Mouse (Mus musculus): Measurements from ENCODE around the gene Osbpl11.
"Not testable (repeated sequence)": the region's sequence is repeated elsewhere in the genome, so short reads cannot be mapped to it uniquely, and the experiment has no call there.

Osbpl11 gene

DNA sequence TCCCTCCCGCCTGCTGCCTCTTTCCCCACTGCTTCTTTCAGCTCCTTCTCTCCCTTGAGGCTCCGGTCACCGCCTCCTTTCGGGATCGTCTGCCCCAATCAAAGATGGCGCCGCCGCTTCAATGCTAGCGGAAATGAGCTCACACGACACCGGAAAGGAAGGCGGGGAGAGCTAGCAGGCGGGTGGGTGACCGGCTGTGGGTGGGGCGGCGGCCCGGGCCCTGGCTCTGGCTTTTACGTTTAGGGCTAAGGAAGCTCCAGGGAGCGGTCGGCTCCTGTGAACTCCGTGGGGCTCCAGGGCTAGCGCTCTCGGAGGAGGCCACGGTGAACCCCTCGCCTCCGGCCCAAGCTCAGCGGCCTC is at the start of gene Osbpl11:
Osbpl11 (plus strand) TSS at position 171 of the 360 bp plus-strand sequence.
- DNase-seq, result peak; percentile 98

DNA sequence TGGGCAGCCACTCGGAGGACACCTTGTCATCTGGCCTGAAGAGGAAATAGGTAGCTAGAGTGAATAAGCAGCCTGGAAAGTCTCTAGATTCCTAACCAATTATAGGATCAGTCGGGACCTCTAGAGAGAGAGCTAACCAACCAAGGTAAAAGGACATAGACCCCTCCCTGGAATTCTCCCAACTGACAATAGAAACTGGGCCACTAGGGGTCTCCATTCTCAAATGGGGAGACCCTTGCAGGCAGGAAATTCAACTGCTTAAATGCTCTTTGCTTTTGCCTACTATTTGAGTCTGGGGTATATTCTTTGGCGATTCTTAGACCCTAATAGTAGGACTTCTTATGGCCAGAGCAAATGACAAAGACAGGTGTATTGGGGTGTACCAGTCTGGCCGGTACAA is 49.7 kb upstream of the Osbpl11 start:
- no peak for DNase-seq

DNA sequence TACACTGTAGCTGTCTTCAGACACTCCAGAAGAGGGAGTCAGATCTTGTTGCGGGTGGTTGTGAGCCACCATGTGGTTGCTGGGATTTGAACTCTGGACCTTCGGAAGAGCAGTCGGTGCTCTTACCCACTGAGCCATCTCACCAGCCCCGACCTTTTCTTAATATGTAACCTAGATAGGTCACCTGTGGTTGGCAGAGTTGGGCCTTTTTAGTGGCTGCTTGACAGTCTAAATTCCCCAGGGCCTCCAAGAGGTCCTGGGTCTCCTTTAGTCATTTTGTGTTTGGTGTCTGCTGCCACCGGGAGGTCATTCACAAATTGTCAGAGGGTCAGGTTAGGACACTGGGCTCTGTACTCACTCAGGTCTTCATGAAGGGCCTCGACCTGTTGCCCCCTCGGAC is 45.8 kb upstream of the Osbpl11 start:
- not testable (repeated sequence) for DNase-seq

DNA sequence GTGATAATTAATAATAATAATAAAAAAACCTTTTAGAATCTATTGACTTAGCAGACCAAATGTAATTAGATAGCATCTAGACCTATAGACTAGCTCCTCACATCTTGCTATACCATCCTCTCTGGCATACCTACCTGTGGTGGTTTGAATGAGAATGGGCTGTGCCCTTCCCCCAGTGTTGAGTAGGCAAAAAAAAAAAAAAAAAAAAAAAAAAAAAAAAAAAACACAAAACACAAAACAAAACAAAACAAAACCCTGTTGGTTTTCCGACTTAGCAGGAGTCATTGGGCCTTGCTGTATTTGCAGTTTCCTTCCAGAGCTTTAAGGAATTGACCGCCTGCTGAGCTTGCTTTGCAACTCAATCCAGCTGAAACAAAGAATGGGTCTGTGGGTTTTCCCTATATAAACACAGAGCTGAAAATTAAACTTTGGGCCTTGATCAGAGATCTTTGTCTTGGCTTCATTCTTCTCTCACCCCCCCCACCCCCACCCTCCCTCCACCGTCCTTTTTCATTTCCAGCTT is 43.1 kb upstream of the Osbpl11 start:
- DNase-seq, result no peak

DNA sequence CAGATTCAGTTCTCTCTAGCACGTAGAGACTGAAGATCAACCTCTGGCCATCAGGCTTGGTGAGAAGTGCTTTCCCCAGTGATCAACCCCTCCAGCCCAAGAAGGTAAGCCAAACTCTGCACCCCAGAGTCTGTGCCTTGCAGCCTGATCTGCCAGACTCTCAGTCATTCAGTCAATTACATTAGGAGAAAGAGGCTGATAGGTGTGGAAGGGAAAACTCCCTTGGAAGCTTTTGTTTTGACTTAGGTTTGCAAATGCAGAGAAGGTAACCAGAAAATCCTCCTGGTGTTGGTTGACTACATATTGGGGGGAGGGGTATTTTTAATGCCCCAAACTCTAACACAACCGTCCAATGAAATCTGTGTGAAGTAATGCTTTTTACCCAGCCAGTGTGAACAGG is 41.4 kb upstream of the Osbpl11 start:
- DNase-seq, result no peak

DNA sequence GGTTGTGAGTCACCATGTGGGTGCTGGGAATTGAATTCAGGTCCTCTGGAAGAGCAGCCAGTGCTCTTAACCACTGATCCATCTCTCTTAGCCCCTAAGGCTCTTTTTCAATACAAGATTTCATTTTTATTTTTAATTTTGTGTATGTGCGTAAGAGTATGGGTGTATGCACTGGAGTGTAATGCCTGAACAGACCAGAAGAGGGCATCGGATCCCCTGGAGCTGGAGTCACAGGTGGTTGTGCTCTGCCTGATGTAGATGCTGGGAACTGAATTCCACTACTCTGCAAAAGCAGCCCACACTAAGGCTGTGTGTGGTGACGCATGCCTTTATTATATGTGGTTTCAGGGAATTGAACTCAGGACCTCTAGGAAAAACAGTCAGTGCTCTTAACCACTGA is 38.7 kb upstream of the Osbpl11 start:
- DNase-seq, result no peak

DNA sequence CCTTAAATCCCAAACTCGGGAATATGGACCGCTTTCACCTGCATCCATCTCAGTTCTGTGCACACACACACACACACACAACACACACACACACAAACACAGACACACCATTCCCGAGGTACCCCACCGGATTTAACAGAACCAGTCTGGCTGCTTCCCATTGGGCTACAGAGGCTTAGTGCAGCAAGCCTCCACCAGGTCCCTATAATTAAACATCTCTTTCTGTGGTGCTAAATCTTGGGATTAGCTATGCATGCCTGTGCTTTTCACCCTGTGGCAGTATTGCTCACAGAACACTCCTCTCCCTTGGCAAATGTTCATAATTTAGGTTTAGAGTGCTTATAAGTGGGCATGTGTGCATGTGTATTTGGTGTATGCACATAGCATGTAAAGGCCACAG is 36.7 kb upstream of the Osbpl11 start:
- DNase-seq, result peak in 1 of 2 experiments; percentile 57

DNA sequence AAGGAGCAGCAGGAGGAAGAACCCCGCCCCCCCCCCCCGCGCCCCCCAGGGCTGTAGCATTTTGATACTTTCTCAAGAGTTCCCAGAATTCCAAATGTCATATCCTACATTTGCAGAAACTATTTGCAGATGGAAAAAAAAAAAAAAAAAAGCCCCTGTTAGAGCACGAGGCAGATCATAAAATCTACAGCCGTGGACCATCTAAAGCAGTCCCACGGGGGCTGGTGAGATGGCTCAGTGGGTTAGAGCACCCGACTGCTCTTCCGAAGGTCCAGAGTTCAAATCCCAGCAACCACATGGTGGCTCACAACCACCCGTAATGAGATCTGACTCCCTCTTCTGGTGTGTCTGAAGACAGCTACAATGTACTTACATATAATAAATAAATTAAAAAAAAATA is 34.0 kb upstream of the Osbpl11 start:
- not testable (repeated sequence) for DNase-seq

DNA sequence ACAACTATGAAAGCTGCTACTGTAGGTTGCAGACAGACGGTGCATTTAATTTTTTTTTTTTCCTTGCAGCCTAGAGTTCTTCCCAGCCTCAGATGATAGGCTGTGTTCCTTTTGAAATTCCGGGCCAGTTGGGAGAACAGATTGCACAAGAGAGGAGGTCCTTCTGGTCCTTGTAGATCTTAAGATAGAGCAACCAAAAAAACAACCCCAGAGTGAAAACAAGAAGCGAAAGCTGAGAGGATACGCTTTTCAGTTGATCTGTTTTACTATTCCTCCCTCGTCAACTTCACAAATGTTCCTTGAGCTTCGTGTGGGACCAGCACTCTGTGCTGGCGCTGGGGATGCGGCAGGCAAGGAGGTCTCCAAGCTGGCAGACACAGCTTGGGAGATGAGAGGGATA is 33.3 kb upstream of the Osbpl11 start:
- DNase-seq, result no peak

DNA sequence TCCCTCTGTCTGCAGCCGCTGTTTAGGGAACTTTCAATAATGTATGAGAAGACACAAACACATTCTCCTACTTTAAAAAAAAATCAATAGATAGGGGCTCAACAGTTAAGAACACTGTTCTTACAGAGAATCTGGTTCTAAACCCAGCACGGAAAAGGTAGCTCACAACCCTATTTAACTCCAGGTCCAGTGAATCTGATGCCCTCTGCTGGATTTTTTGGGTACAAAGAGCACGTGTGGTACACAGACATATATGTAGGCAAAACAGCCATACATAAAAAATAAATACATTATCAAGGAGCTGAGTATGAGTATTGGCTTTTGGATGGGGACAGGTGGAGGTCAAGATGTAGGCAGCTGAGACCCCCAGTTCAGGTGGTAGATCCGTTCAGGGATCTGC is 29.9 kb upstream of the Osbpl11 start:
- DNase-seq, result peak in 1 of 2 experiments; percentile 66

DNA sequence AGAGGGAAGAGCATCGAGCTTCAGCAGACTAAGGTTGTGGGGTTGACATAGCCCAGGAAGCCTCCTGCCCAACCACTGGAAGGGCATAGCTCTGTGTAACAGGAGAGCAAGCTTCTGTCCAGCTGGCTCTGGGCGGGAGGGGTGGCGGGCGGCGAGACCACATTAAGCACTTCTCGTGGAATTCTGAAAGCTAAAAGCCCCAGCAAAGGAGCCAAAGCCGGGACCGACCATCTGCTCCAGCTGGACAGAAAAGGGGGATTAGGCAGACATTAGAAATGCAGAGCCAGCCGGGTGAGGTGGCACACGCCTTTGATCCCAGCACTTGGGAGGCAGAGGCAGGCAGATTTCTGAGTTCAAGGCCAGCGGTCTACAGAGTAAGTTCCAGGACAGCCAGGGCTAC is 26.9 kb upstream of the Osbpl11 start:
- DNase-seq, result no peak

DNA sequence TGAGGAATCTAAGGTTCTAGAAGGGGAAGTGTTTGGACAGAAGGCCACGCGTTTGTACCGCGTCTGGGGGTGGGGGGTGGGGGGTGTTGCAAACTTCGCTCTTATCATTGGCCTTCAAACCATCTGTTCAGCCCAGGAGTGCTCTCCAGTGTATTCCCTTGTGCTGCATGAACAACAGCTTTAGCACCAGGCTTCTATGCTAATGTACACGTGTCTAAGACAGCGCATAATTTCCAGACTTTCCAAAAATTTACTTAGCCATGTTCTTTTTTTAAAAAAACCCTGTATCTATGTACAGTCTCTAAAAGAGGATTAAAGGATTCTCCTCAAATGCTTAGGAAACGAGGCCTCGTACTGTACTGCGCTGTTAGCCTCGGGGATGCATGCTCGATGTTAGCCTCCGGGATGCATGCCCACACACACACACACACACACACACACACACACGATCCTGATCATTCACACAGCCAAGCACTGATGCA is 26.2 kb upstream of the Osbpl11 start:
- no peak for DNase-seq

DNA sequence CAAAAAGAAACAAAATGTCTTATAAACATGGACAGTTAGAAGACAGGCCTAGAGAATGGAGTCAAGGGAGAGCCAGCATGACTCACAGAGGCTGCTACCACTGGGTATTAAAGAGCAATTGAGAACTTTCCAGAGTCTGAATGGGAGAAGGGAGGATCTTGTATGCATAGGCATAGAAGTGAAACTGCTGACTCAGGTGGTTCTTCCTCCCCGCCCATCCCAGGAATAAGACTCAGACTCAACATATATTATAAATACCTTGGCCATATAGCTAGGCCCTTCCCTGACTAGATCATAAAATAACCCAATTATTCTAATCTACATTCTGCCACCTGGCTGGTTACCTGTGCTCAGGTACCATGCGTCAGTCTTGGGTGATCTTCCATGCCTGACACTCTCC is 25.5 kb upstream of the Osbpl11 start:
- DNase-seq, result no peak

DNA sequence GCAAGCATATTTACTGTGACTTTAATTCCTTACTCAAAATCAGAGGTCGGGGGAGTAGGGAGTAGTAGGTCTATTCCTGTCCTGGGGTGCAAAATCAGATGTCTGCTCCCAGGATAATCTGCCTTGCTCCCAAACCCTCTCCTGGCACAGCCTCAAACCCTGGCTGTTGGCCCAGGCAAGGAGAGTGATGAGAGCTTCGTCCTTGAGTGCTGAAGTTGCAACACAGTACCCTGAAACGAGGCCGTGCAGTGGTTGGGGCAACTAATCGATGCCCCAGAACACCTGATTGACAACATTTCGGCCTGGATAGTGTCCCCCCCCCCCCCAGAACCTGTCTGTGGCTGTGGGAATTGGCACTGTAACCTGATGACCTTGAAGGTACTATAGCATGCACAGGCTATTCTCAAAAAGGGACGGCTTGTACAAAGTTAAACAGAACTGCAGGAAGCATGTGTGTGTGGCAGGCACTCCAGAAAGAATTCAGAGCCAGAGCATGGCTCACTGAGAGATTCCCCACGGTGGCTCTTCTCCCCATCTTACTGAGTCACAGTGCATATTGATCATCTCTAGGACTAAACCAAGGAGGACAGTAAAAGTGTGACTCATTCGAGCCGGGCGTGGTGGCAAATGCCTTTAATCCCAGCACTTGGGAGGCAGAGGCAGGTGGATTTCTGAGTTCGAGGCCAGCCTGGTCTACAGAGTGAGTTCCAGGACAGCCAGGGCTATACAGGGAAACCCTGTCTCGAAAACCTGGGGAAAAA is 21.4 kb upstream of the Osbpl11 start:
- no peak for DNase-seq

DNA sequence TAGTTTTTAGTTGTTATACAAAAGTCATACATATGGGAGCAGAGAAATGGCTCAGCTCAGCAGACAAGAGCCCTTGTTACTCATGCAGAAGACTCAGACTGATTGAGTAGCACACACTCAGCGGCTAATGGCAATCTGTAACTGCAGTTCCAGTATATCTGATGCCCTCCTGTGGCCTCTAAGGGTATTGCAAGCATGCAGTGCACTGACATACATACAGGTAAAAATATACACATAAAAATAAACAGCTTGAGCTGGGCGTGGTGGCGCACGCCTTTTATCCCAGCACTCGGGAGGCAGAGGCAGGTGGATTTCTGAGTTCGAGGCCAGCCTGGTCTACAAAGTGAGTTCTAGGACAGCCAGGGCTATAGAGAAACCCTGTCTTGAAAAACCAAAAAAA is 18.6 kb upstream of the Osbpl11 start:
- peak; percentile 60 to 66 for DNase-seq

DNA sequence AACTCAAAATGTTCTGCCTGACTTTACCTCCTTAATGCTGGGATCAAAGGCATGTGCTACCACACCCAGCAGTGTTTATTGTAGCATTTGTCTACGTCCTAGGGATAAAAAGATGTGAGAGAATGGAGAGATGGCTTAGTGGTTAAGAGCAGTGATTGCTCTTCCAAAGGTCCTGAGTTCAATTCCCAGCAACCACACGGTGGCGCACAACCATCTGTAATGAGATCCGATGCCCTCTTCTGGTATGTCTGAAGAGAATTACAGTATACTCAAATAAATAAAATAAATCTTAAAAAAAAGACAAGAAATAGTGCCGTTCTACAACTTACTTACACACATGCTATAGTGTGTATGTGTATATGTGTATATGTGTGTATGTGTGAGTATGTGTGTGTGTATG is 17.3 kb upstream of the Osbpl11 start:
- DNase-seq, result peak in 1 of 2 experiments; percentile 50

DNA sequence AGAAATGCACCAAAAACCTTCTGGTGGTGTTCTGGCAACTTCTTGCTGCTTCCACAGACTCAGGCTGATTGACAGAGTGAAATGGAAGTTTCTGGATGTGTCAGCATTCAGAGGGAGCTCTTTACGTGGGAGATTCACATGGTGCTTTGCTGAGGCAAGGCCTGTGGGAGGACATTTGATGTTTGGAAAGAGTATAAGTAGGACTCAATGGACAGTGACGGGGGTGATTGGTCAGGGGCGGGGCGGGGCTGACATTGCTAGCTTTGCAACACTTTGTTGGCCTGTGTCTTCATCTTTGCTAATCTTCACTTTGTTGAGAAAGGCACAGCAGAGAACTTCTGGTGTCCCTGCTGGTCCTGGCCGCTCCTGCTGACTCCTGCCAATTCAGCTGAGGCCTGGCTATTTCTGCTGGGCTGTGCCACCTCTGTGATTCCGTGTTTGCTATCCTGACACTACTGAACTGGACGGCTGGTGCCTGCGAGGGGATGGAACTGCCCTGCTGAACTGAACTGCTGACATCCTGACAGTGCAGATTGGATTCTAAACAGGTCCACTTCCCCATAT is 15.3 kb upstream of the Osbpl11 start:
- no peak for DNase-seq

DNA sequence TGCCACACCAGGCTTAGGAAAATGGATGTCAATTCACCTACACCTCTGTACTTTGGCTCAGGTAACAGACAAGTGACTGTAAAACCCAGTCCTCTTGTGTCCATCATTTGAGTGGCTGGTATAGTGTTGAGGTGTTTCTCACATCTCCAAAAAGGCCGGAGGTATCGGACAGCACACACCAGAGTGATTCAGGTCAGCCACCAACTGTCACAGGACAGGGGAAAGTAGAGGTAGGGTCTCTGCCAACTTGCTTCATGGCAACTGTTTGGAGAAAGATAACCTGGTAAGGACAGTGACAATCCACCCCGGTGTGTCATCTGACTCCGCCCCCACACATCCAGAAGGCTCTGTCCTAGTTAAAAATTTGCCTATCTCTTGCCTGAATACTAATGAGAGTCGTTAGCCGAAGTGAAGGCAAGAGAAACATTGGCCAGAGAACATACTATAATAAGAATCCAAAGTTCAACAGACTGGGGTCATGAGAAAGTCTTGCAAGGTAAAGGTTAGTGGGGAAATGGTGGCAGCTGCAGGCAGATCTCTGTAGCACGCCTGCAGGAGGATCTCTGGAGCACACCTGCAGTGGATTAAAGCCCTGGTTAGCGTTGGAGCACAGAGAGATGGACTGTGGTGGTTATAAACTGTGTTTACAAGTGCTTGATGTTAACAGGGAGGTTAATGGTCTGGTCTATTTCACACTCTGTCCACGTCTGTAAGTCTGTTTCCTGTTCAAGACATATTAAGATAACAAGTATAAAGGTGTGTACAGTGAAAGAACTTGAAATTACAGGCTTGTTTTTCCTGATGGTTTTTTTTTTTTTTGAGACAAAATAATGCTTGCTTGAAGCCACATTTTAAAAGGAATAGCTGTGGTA is 13.9 kb upstream of the Osbpl11 start:
- peak; percentile 68 to 83 for DNase-seq

DNA sequence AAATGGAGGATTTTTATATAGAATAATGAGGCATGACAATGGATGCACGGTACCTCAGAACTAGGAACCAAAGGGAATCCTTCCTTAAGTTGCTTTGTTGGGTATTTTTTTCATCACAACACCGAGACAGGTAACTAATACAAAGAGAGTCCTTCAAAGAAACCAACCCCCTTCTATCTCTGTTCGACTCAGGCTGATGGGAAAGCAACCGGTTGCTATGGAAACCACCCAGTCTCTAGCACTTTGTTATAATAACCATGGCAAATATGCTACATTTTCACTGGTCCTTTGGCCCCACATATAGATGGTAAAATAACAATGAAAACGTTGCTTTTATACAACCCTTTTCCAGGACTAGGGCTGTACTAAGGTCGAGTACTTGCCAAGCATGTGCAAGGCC is 13.1 kb upstream of the Osbpl11 start:
- no peak for DNase-seq

DNA sequence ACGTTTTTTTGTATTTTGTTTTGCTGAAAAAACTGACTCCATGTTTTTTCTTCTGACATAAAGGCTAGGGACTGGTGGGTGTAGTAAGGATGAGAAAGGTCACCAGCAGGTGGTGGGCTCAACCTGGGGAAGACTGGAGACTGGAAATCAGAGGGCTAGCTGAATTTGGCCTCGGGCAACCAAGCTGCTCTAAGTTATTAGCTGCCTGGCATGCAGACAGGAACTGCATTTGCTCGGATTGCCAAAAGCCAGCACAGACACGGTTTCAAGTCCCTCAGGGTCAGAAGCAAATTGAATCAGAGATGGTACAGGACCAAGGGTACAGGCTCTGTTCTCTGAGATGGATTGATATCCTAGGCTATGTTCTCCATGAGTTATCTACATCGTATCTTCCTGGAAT is 11.7 kb upstream of the Osbpl11 start:
- no peak for DNase-seq

DNA sequence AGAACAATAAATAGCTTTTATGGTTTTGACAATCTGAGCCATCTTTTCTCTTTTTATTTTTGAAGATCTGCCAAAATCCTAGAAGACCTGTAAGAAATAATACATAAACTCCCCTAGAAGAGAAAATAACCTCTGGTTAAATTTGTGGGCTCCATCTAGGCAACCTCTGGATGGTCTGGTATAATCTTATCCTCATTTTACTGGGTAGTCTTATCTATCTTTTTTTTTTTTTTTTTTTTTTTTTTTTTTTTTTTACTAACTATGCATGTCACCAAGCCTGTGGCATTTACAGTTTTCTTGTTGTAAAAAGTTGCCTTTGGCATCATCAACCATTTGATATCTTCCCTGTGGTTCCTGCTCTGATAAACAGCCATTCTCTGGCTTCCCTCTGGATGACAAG is 10.2 kb upstream of the Osbpl11 start:
- no peak for DNase-seq

DNA sequence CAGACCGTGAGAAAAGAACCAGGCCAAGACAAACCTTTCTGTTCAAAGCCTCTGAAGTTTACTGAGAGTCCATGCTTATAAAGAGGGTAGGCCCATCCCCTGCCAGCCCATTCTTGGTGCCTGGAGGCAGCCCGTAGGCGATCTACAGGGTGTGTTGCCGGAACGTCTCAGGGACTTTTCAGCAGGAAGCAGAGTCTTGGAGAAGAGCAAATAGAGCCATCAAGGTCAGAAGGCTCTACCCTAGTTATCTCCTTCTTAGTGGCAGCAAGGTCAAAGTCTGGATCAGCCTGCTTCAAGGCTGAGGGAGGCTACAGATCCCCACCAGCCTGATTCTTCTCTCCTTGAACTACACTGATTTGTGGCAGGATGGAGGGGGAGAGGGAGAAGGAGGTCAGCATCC is 8.0 kb upstream of the Osbpl11 start:
- not testable (repeated sequence) for DNase-seq

DNA sequence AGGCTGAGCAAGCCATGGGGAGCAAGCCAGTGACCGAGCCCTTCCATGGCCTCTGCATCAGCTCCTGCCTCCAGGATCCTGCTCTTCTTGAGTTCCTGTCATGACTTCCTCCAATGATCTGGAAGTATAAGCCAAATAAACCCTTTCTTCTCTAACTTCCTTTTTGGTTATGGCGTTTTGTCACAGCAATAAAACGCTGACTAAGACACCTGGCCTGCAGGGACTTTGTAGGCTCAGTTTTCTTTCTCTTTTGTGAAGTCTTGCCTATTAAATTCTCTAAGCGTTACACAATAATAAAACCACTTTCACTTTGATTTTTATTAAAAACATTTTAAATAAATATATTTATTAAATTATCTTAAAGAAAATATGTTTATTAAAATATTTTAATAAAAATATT is 7.1 kb upstream of the Osbpl11 start:
- no peak for DNase-seq

All from kidney, postnatal 25 days (tissue).